Mouse (Mus musculus) testis, adult 2 months (tissue): ENCODE measurements around the gene Babam2.

Experiments
- CTCF ChIP-seq: fragments of 200-500 bp; IDR thresholded peaks from 2 replicates; pipeline ENCODE4 v1.5.1; 2012; ENCODE audit warnings: low read depth, mild to moderate bottlenecking, inconsistent platforms, low read length, moderate library complexity; ENCODE audit not compliant: control insufficient read depth, insufficient read depth, insufficient replicate concordance
- POLR2A ChIP-seq: fragments of 200-500 bp; IDR thresholded peaks from 2 replicates; pipeline ENCODE4 v1.6.1; 2012; ENCODE audit warnings: low read depth, mild to moderate bottlenecking, inconsistent platforms, low read length, moderate library complexity; ENCODE audit not compliant: control insufficient read depth

DNA sequence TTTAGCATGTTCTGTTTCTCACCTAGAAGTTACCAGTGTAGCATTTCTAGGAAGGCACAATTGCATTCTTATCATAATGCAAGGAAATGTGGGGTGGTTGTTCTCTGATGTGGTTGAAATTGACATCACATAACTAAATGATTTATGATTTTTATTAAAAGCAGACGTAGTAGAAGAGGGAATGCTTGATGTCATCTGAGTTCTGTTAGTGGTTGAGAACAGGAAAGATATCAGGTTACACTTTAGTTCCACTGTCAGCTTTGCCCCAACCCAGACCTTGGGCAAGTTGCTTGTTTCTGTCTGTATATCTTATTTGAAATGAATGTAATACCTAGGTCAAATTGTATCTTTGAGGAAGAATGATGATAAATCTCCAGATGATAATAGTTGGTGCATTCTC, 162.9 kb downstream of the Babam2 start:
- no peak for TF ChIP-seq POLR2A
- TF ChIP-seq CTCF, result no peak
